Mouse (Mus musculus): ENCODE results near the gene Rc3h1. TPM values are rescaled to one million over a fixed set of nuclear protein-coding genes. Genes with fewer than 3 reads are reported as not detected.

Gene Rc3h1
- polyA plus RNA-seq, 1 experiment: 29.7 TPM

DNA sequence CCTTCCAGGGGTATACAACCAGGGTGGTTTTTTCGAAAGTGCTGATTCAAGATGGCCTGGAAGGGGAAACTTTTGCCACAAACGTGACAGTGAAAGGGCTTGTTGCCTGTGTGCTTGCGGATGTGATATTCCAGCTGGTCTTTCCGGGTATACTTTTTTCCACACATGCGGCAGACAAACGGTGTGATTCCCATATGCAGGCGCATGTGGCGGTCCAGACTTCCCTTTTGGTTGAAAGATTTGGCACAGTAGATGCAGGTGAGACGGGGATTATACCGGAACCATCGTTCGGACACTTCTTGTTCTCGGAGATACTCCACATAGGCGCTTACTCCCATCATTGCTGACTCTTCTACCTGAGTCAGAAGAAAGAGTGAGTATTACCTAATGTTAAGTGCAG lies 113.8 kb downstream of the Rc3h1 start:
- H3K4me1 ChIP-seq (ENCODE audit: control insufficient read depth, insufficient read depth, low read length): no peaks in the 10 kb centered on the region
- no peak for TF ChIP-seq POLR2A (IDR thresholded peaks at IDR 0.05; ENCODE audit: low read depth, low read length)
- TF ChIP-seq CTCF (IDR thresholded peaks at IDR 0.05; ENCODE audit: borderline replicate concordance, insufficient read depth, low read length): no peak
- no peak overlapping the region for H3K27ac ChIP-seq (ENCODE audit: insufficient read depth, low read length)
- no peak overlapping the region for H3K4me3 ChIP-seq (ENCODE audit: insufficient read depth, low read length)

Other genes starting within 250 kb of the Rc3h1 start
- 41.5 and 43.2 TPM in 2 replicates for gene Rabgap1l, start 113.2 kb upstream of the Rc3h1 start, polyA plus RNA-seq (2011; ENCODE audit: insufficient read length, low read depth, missing spikeins)
- gene Serpinc1, start 72.2 kb downstream of the Rc3h1 start, polyA plus RNA-seq (2011; ENCODE audit: insufficient read length, low read depth, missing spikeins): 0.55 and 0.70 TPM in 2 replicates
- 9.6 and 11.2 TPM in 2 replicates for gene Zbtb37, start 128.4 kb downstream of the Rc3h1 start, polyA plus RNA-seq (2011; ENCODE audit: insufficient read length, low read depth, missing spikeins)
- 16.8 and 22.8 TPM in 2 replicates for gene Dars2, start 164.2 kb downstream of the Rc3h1 start, polyA plus RNA-seq (2011; ENCODE audit: insufficient read length, low read depth, missing spikeins)
- 7.2 and 11.3 TPM in 2 replicates for gene Cenpl, start 164.3 kb downstream of the Rc3h1 start, polyA plus RNA-seq (2011; ENCODE audit: insufficient read length, low read depth, missing spikeins)
- gene Klhl20, start 225.1 kb downstream of the Rc3h1 start, polyA plus RNA-seq (2011; ENCODE audit: insufficient read length, low read depth, missing spikeins): 24.5 and 29.0 TPM in 2 replicates
- gene Ankrd45, start 236.3 kb downstream of the Rc3h1 start, polyA plus RNA-seq (2011; ENCODE audit: insufficient read length, low read depth, missing spikeins): 0.37 and 0.38 TPM in 2 replicates

All from embryonic fibroblast, embryonic 13.5 days (primary cell).